Mouse (Mus musculus) yolk sac, embryonic 10.5 days (tissue): Measurements from ENCODE around the gene Gm3139.
"Not testable (repeated sequence)": the region's sequence is repeated elsewhere in the genome, so short reads cannot be mapped to it uniquely, and the experiment has no call there.

Experiments
- DNase-seq: peaks from one replicate; pipeline ENCODE4 v3.0.0-alpha.2; 2017; ENCODE audit warnings: low spot score

Gene Gm3139

GRCm38 (mm10) chr5:94525987-94526386, at the start of gene Gm3139:
Gm3139 (plus strand) TSS chr5:94526287.
- not testable (repeated sequence) for DNase-seq
